Mouse (Mus musculus) C2C12 (cell line): Measurements from ENCODE around the gene Mgat4c.

Source experiments
- CTCF ChIP-seq: IDR thresholded peaks from one replicate; pipeline ENCODE4 v1.5.1; 2011; ENCODE audit not compliant: control insufficient read depth, insufficient read depth, insufficient read length
- FOSL1 ChIP-seq: IDR thresholded peaks from one replicate; pipeline ENCODE4 v1.8.0; 2011; ENCODE audit warnings: mild to moderate bottlenecking, low read length; ENCODE audit not compliant: poor library complexity, insufficient read depth, severe bottlenecking

GRCm38 (mm10) chr10:102417654-102418272 lies 736.5 kb downstream of the Mgat4c start:
- TF ChIP-seq CTCF (no peak), FOSL1 (no peak)
